Mouse (Mus musculus): ENCODE measurements around the gene Eif3k.

Gene Eif3k

DNA sequence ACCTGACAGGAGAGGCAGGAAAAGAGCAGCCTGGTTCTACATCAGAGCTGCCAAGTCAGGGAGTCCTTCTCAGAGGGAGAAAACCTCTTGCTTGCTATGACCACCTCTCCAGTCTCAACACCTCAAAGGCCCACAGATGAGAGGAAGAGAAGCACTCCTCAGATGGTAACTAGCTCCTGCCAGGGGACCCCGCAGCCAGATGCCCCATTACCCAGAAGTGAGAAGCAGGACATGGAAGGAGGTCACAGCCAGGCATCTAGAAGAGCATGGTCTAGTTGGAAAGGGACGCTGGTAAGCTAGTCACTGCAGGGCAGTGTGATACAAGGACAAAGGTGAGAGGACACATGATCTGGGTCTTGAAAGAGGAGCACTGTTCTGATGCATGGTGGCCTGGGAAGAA is 47.8 kb downstream of the Eif3k start:
- peak; percentile 91 for DNase-seq

GRCm38 (mm10) chr7:28932421-28933041 is 49.1 kb downstream of the Eif3k start:
- peak; percentile 93 for DNase-seq

- no peak for DNase-seq
These were observed 50.0 kb downstream of the Eif3k start for GRCm38 (mm10) chr7:28931695-28932039.

GRCm38 (mm10) chr7:28931032-28931694 is 50.5 kb downstream of the Eif3k start:
- DNase-seq: no peak

DNA sequence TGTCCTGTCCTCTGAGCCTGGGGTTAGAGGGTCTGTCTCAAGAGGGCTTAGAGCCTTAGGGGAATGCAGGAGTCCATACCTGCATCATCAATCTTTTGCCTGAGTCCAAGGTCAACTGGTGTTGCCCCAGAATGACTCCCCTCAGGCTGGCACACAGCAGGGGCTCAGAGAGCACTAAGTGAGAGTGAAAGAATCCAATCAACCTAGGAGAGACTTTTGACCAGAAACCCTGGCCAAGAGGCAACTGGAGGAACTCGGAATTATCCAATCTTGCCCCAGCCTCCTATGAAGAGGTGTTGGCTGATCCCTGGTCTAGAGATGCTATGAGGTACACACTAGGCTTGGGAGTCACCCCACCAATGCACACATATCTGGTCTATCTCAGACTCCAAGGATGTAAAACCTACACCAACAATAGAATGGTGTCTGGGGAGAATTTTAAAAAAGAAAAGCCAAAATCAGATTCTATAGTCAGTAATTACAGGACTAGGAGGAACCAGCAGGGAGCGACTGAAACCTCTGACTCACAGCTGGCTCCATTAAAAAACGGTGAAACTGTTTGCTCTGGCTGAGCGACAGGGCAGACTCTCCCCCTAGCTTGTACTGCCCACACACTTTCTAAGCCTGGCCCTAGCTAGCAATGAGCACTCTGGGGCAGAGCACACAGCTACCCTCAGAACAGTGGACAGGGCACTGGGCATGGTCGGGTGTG is 51.2 kb downstream of the Eif3k start:
- DNase-seq: peak; percentile 92

- no peak for DNase-seq
These were observed 52.3 kb downstream of the Eif3k start for GRCm38 (mm10) chr7:28929381-28929780.

DNA sequence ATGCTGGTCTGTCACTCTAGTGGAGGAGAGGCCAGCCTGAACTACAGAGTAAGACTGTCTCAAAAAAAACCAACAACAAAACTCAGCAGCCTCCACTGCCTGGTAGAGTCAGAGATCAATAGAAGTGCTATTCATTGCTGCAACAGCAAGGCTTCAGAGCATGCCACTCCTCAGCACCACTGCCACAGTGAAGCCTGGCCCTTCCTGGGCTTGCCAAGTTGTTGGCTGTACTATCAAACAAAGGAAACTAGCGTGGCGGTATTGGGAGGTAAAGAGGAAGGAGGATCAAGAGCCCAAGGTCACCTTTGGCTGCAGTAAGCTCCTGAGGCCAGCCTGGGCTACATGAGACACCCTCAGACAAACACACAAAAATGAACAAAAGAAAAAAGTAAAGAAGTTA is 55.5 kb downstream of the Eif3k start:
- no peak for DNase-seq

GRCm38 (mm10) chr7:28925317-28925716 is 56.3 kb downstream of the Eif3k start:
- DNase-seq: peak; percentile 99

DNA sequence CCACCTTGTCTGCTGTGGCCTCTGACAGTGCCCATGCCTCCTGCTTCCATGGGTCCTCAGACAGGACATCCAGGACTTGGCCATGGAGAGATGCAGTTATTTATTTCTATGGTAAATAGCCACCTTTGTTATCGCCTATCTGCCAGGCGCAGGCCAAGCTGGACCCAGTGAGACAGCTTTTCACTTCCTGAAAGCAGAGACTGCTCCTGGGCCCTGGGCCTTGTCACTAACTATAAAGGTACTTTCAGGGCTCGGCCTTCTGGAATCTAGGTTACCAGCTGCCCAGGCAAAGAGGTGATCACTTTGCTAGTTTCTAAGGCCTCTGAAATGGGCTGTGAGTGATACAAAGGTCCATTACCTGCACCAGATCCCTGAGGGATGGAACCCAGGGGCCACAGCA is 56.9 kb downstream of the Eif3k start:
- no peak for DNase-seq

- DNase-seq: peak; percentile 98
These were observed 57.8 kb downstream of the Eif3k start for GRCm38 (mm10) chr7:28923865-28924291.

DNA sequence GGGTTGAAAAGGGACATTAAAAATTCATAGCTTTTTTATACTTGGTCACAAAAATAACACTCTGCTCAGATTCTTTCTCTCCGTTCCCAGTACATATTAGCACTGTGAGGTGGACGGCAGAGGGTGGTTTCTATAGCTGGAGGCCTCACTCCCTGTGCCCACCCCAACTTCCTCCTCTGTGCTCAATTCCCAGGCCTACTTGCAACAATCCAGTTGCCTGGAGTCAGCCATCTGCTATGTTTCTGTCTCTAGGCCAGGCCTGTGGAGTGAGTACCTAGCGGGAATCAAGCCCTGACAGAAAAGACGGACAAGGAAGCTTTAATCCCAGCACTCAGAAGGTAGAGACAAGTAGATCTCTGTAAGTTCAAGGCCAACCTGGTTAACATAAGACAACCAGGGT is 59.1 kb downstream of the Eif3k start:
- no peak for DNase-seq

DNA sequence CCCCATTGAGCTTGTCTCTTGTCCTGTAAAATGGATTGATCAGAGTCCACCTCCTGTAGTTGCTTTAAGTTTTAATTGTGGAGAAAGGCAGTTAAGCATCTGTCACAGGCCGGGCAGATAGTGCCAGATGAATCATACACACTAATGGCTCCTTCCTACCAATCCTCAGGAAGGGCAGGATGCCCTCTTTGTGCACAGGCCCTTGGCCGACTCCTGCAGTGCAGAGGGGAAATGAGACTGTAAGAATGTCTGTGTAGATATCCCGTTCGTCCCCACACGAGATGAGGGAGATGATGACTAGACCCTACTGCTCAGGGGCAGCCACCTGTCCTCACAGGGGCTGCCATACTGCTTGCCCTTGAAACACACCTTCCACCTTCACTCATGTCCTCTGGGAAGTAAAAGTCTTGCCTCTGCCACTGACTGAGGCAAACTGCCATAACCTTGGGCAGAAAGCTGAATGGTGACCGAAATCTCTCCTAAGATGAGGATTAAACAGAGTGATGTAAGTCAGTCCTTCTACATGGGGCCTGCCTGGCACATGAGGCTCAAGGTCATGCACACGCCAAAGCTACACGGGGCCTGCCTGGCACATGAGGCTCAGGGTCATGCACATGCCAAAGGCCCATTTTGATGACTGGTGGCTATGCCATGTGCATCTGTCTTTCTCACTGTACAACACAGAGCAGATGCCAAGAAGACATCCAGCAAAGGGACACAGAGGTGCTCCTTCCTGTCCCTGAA is 59.8 kb downstream of the Eif3k start:
- no peak for DNase-seq
